Mouse (Mus musculus) intestine, embryonic 14.5 days (tissue): ENCODE data around the gene Mis18a. TPM values are rescaled to one million over a fixed set of nuclear protein-coding genes. Genes with fewer than 3 reads are reported as not detected.
A peak's percentile ranks its signal among the peaks of the same experiment; 100 is the strongest.

Experiments used
- ATAC-seq: fragments of 200-750 bp; cut with Nextera tagmentation; replicated peaks from 2 replicates; pipeline ENCODE4 v1.8.0; 2017; ENCODE audit warnings: low read depth, moderate number of reproducible peaks, moderate TSS enrichment, moderate library complexity; ENCODE audit not compliant: low FRiP score, low TSS enrichment
- DNase-seq: peaks from one replicate; pipeline ENCODE4 v3.0.0-alpha.2; 2018; ENCODE audit warnings: low spot score
- H3K27ac ChIP-seq: fragments of 300-500 bp; sonication (generic); 2 replicates; pipeline ENCODE4 v1.5.1; 2014; ENCODE audit warnings: low read depth, mild to moderate bottlenecking, control low read depth
- H3K27me3 ChIP-seq: fragments of 300-500 bp; sonication (generic); replicated peaks from 2 replicates; pipeline ENCODE4 v1.6.1; 2014; ENCODE audit warnings: low read length, control low read depth; ENCODE audit not compliant: control insufficient read depth, insufficient read depth
- H3K36me3 ChIP-seq: fragments of 300-500 bp; sonication (generic); 2 replicates; pipeline ENCODE4 v1.6.1; 2014; ENCODE audit warnings: low read length, control low read depth; ENCODE audit not compliant: control insufficient read depth, insufficient read depth
- H3K4me1 ChIP-seq: fragments of 300-500 bp; sonication (generic); replicated peaks from 2 replicates; pipeline ENCODE4 v1.6.1; 2014; ENCODE audit warnings: low read length, control low read depth, mixed read lengths; ENCODE audit not compliant: control insufficient read depth, insufficient read depth
- H3K4me2 ChIP-seq: fragments of 300-500 bp; sonication (generic); 2 replicates; pipeline ENCODE4 v1.6.1; 2014; ENCODE audit warnings: low read length
- H3K4me3 ChIP-seq: fragments of 300-500 bp; sonication (generic); 2 replicates; pipeline ENCODE4 v1.5.1; 2014; ENCODE audit warnings: low read depth, low read length, control low read depth, mixed read lengths
- H3K9ac ChIP-seq: fragments of 300-500 bp; sonication (generic); 2 replicates; pipeline ENCODE4 v1.6.1; 2014; ENCODE audit warnings: mild to moderate bottlenecking, low read length
- H3K9me3 ChIP-seq: fragments of 300-500 bp; sonication (generic); 2 replicates; pipeline ENCODE4 v1.6.1; 2016; ENCODE audit warnings: low read length, control low read depth; ENCODE audit not compliant: control insufficient read depth
- WGBS: fragments of 180-500 bp; shearing (Covaris S2); extraction: QIAGEN DNeasy Blood & Tissue Kit; methylation state at CpG from one replicate; pipeline ENCODE4 v1.1.7; 2014; 5-methylcytosine and 5-hydroxymethylcytosine counted together
- polyA plus RNA-seq: library from polyadenylated mRNA; unstranded; fragments of >200 nt; fragmentation: Nextera tagmentation; extraction: Ambion mirVana; gene quantifications from 2 replicates; pipeline ENCODE4 v1.2.1, GENCODE M21; 2014

The Mis18a gene
- polyA plus RNA-seq, 1 experiment from 2014 or later = 66.1 TPM

GRCm38 (mm10) chr16:90753386-90753941 lies 26.3 kb upstream of the Mis18a start:
- peaks cover 66% of the 10 kb centered on the region for H3K36me3 ChIP-seq
- H3K27ac ChIP-seq = no peak overlapping the region
- WGBS = 94% methylated on average over 13 of the region's 13 CpGs
- no peak for DNase-seq
- H3K9ac ChIP-seq = no peak overlapping the region
- no peak overlapping the region for H3K4me3 ChIP-seq
- H3K4me1 ChIP-seq = no peaks in the 10 kb centered on the region
- ATAC-seq = no peak
- H3K4me2 ChIP-seq = no peak overlapping the region
- H3K27me3 ChIP-seq = no peaks in the 10 kb centered on the region
- no peaks in the 10 kb centered on the region for H3K9me3 ChIP-seq

DNA sequence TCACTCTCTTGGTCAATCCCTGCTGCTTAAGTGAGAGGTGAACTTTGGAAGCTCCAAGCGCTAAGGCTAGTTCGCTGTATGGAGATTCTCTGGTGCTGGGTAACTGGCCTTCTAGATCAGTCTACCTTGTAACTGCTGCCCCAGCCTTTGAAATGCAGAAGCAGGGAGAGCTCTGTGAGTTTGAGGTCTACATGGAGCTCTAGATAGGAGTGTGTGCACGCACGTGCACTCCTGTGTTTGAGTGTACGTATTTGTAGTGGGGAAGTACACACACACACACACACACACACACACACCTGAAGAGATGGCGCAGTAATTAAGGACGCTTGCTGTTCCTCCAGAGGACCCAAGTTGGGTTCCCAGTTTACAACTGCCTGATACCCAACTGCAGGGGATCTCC lies 21.0 kb upstream of the Mis18a start:
- Histone ChIP-seq H3K27ac (no peak overlapping the region), H3K4me1 (no peaks in the 10 kb centered on the region), H3K4me2 (no peak overlapping the region), H3K27me3 (no peaks in the 10 kb centered on the region), H3K36me3 (peaks cover 23% of the 10 kb centered on the region), H3K9me3 (no peaks in the 10 kb centered on the region), H3K4me3 (no peak overlapping the region), H3K9ac (no peak overlapping the region)
- WGBS = 91% methylated on average over 7 of the region's 7 CpGs
- no peak for ATAC-seq
- DNase-seq = no peak

DNA sequence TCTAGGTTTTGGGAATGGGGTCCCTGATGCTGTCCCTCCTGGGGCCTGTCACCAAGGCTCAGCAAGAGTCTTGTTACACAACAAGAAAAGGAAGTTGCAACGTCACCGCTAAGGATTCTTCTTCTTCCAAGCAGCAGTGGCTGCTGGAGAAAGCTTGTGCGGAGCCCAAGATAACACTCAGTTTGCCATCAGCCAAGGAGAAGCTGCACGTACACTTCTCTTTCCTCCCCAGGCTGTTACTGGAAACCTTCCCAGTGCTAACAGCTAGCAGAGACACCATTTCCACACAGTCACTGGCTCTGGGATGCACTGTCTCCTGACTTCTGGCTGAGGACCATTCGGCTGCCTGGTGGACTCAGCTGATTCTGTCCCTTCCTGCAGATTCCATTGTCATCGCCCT lies 19.9 kb upstream of the Mis18a start:
- DNase-seq (no peak), ATAC-seq (no peak)
- Histone ChIP-seq H3K9ac (no peak overlapping the region), H3K4me2 (no peak overlapping the region), H3K4me1 (no peaks in the 10 kb centered on the region), H3K4me3 (no peak overlapping the region), H3K9me3 (no peaks in the 10 kb centered on the region), H3K36me3 (peaks cover 14% of the 10 kb centered on the region), H3K27ac (no peak overlapping the region), H3K27me3 (no peaks in the 10 kb centered on the region)
- 86% methylated on average over 6 of the region's 6 CpGs for WGBS

- DNase-seq (no peak), ATAC-seq (no peak)
- no peaks in the 10 kb centered on the region for H3K27me3 ChIP-seq
- no peaks in the 10 kb centered on the region for H3K9me3 ChIP-seq
- H3K36me3 ChIP-seq = no peaks in the 10 kb centered on the region
- no peak within 1 kb of the TSS for H3K9ac ChIP-seq
- H3K4me2 ChIP-seq = no peak within 1 kb of the TSS
- no peaks in the 10 kb centered on the region for H3K4me1 ChIP-seq
- 69% methylated on average over 26 of the region's 26 CpGs for WGBS
- no peak within 1 kb of the TSS for H3K4me3 ChIP-seq
- no peak within 1 kb of the TSS for H3K27ac ChIP-seq
Measured at GRCm38 (mm10) chr16:90738092-90738956, 11.1 kb upstream of the Mis18a start, which contains the start of gene Mrap. Mrap (plus strand) TSS chr16:90738207.

DNA sequence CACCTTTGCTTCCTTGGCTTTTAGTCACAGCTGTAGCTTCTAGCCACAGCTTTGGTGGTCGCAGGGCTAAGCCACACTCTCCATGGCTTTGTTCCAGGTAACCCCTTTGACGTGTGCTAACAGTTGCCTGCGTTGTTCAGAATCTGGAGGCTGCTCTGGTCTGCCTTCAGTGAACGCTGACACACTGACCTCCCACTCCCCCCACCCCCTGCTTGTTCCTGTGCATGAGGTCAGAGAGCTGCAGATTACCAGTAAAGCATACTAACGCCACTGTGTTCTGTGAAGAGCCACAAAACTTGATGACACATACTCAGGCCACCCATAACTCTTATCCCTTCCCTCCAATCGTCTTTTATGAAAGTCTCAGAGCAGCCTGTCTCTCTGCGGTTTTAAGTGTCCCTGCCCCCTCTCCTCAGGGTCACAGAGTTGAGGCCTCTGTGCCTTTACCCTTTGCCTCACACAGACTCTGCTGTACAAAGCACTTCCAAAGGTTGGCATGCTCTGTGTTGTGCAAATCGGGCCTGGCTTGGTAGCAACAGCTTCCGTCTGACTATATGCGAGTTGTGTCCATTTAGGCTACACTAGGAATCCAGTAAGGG lies 9.6 kb upstream of the Mis18a start:
- Histone ChIP-seq H3K4me3 (no peak overlapping the region), H3K27ac (no peak overlapping the region), H3K4me1 (no peaks in the 10 kb centered on the region), H3K4me2 (no peak overlapping the region), H3K36me3 (no peaks in the 10 kb centered on the region), H3K9me3 (no peaks in the 10 kb centered on the region), H3K9ac (no peak overlapping the region), H3K27me3 (no peaks in the 10 kb centered on the region)
- DNase-seq (no peak), ATAC-seq (no peak)
- 51% methylated on average over 10 of the region's 10 CpGs for WGBS

DNA sequence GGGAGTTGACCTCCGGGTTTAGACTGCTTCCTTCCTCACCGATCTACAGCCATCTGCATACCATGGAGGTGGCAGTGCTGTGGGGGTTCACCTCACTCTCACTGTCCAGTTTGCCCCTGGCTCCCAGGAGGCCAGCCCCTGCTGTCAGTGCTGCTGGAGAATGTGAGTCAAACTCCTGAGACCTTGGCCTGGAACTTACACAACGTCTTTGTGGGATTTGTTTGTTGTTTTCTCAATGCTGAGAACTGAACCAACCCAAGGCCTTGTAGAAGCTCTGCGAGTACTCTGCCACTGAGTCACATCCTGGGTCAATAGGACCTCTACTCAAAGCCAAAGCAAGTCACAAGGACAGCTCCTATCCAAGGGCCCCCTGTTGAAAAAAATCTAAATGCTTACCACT lies 8.4 kb upstream of the Mis18a start:
- Histone ChIP-seq H3K4me1 (no peaks in the 10 kb centered on the region), H3K9me3 (no peaks in the 10 kb centered on the region), H3K27ac (no peak overlapping the region), H3K4me3 (no peak overlapping the region), H3K36me3 (no peaks in the 10 kb centered on the region), H3K9ac (no peak overlapping the region), H3K27me3 (no peaks in the 10 kb centered on the region), H3K4me2 (no peak overlapping the region)
- ATAC-seq = no peak
- DNase-seq = no peak
- WGBS = 73% methylated on average over 4 of the region's 4 CpGs

GRCm38 (mm10) chr16:90726600-90727227 lies 490 bp downstream of the Mis18a start:
- peak overlapping the region; percentile 75 for H3K4me2 ChIP-seq
- peak overlapping the region; percentile 66 for H3K9ac ChIP-seq
- ATAC-seq = peak; percentile 32; the same call in 1 of the 2 replicates
- no peak for DNase-seq
- H3K27me3 ChIP-seq = no peaks in the 10 kb centered on the region
- H3K36me3 ChIP-seq = peaks cover 12% of the 10 kb centered on the region
- no peak overlapping the region for H3K27ac ChIP-seq
- WGBS = 6% methylated on average over 38 of the region's 38 CpGs
- H3K4me3 ChIP-seq = peak overlapping the region; percentile 88
- peaks cover 5% of the 10 kb centered on the region for H3K4me1 ChIP-seq
- H3K9me3 ChIP-seq = no peaks in the 10 kb centered on the region

GRCm38 (mm10) chr16:90724051-90724450 lies 3.2 kb downstream of the Mis18a start:
- H3K9me3 ChIP-seq = no peaks in the 10 kb centered on the region
- peaks cover 5% of the 10 kb centered on the region for H3K4me1 ChIP-seq
- no peak overlapping the region for H3K9ac ChIP-seq
- WGBS = 94% methylated on average over 4 of the region's 4 CpGs
- no peak for ATAC-seq
- peaks cover 31% of the 10 kb centered on the region for H3K36me3 ChIP-seq
- H3K4me3 ChIP-seq = no peak overlapping the region
- no peak overlapping the region for H3K4me2 ChIP-seq
- no peaks in the 10 kb centered on the region for H3K27me3 ChIP-seq
- DNase-seq = no peak
- H3K27ac ChIP-seq = no peak overlapping the region
